Comparison of ENCODE assay signal across 10 mouse cellular contexts in genomic region chr3:41182900-41183595, GRCm38 (mm10).
A peak's percentile ranks its signal among the peaks of the same experiment; 100 is the strongest.
DNase-seq lines count a peak whose midpoint lies in the region; ATAC-seq lines count a peak whose summit lies in the region.
"Had no signal": no experiment of that assay in that cellular context is flagged by ENCODE, and none has a peak within 500 bp of the region (broad histone marks: within the 10 kb centered on the region; RNA-seq: fewer than 3 reads in every experiment).

No protein-coding gene starts in this region.

- peak; percentile 60; the same call in 1 of the 2 replicates for ATAC-seq in neural tube, embryonic 15.5 days (ENCODE audit: low FRiP score)

- WGBS in heart, embryonic 10.5 days = 69% methylated on average over 10 of the region's 10 CpGs
- WGBS in neural tube, embryonic 15.5 days = 78% methylated on average over 10 of the region's 10 CpGs

- peaks cover 26% of the 10 kb centered on the region for H3K4me1 ChIP-seq in heart, embryonic 10.5 days
- H3K4me1 ChIP-seq in neural tube, embryonic 15.5 days = peaks cover 10% of the 10 kb centered on the region

- peak; percentile 72 for DNase-seq in heart, embryonic 10.5 days (ENCODE audit: low spot score)
- DNase-seq in heart, postnatal 36 days = no peak
- DNase-seq in ovary, adult 18-20 months (ENCODE audit: low spot score) = peak; percentile 5
- DNase-seq in ovary, postnatal 10 days (ENCODE audit: low spot score) = no peak
- peak; percentile 56 for DNase-seq in gastrocnemius, postnatal 14 days
- no peak for DNase-seq in lung, postnatal 10 days
- DNase-seq in urinary bladder, postnatal 36 days (ENCODE audit: low spot score in 2 of 2) = no peak

- H3K27me3 ChIP-seq in heart, embryonic 10.5 days (ENCODE audit: insufficient read depth, poor library complexity, severe bottlenecking) = no peaks in the 10 kb centered on the region
- H3K27me3 ChIP-seq in neural tube, embryonic 15.5 days (replicated peaks) = no peaks in the 10 kb centered on the region

- H3K4me2 ChIP-seq in neural tube, embryonic 15.5 days = no peak overlapping the region
- H3K4me2 ChIP-seq: liver, embryonic 11.5 days had no signal

- intact Hi-C loops in heart, postnatal 36 days (cut with DNase I) = loop anchor here (5.0 kb wide), 3 partner anchors 44 to 419 kb away; no protein-coding TSS in a partner anchor
- intact Hi-C loops in gastrocnemius, postnatal 14 days (cut with DNase I; ENCODE audit: low total_unique reads) = loop anchor here (5.0 to 10.0 kb wide), 2 partner anchors 402 to 559 kb away; partner anchors contain the start of genes D3Ertd751e and Sclt1

- H3K9ac ChIP-seq in neural tube, embryonic 15.5 days (replicated peaks) = no peak overlapping the region

- H3K27ac ChIP-seq in heart, embryonic 10.5 days = peak overlapping the region; percentile 30
- no peak overlapping the region for H3K27ac ChIP-seq in neural tube, embryonic 15.5 days (replicated peaks)

- H3K36me3 ChIP-seq in heart, embryonic 10.5 days = no peaks in the 10 kb centered on the region
- H3K36me3 ChIP-seq in neural tube, embryonic 15.5 days = no peaks in the 10 kb centered on the region
- H3K36me3 ChIP-seq: G1E had no signal

- no peaks in the 10 kb centered on the region for H3K9me3 ChIP-seq in heart, embryonic 10.5 days
- H3K9me3 ChIP-seq in neural tube, embryonic 15.5 days (replicated peaks) = no peaks in the 10 kb centered on the region
- H3K9me3 ChIP-seq: G1E had no signal

- H3K4me3 ChIP-seq in heart, embryonic 10.5 days = no peak overlapping the region
- no peak overlapping the region for H3K4me3 ChIP-seq in neural tube, embryonic 15.5 days (replicated peaks)

Comparison
In these comparisons a context has a peak if more than half of its experiments do, and no peak if none do; other contexts are left out.
1. DNase-seq: peak in heart, embryonic 10.5 days (single experiment), ovary, adult 18-20 months (single experiment) and gastrocnemius, postnatal 14 days (single experiment); none in heart, postnatal 36 days (0 of 2), ovary, postnatal 10 days (single experiment), lung, postnatal 10 days (single experiment) and urinary bladder, postnatal 36 days (0 of 2).